Mouse (Mus musculus) G1E (cell line): Measurements from ENCODE around the gene Gpr183.

ENCODE experiments used
- CTCF ChIP-seq: IDR thresholded peaks from 2 replicates; pipeline ENCODE4 v1.5.1; 2012; ENCODE audit warnings: low read depth, low read length, inconsistent platforms, mixed read lengths
- TAL1 ChIP-seq: conservative IDR thresholded peaks from 2 replicates; pipeline ENCODE4 v1.6.1; 2012; ENCODE audit warnings: low read depth, low read length, inconsistent platforms, mixed read lengths

- TF ChIP-seq TAL1 (no peak), CTCF (no peak)
These were observed 21.0 kb upstream of the Gpr183 start for GRCm38 (mm10) chr14:121986028-121986427.
